Mouse (Mus musculus): ENCODE measurements around the gene Cep170. TPM values are rescaled to one million over a fixed set of nuclear protein-coding genes. Genes with fewer than 3 reads are reported as not detected.
A peak's percentile ranks its signal among the peaks of the same experiment; 100 is the strongest.
"Not testable (repeated sequence)": the region's sequence is repeated elsewhere in the genome, so short reads cannot be mapped to it uniquely, and the experiment has no call there.

The Cep170 gene
- total and polyA plus RNA-seq, 3 experiments, result 2.5 to 124 (median 75.9) TPM

GRCm38 (mm10) chr1:176847118-176847859 lies 33.4 kb upstream of the Cep170 start:
- Histone ChIP-seq H3K36me3 (replicated peaks) (peaks cover 56% of the 10 kb centered on the region), H3K4me1 (ENCODE audit: insufficient read depth, low read depth, low read length) (peaks cover 8% of the 10 kb centered on the region; the same call in 1 of the 2 replicates), H3K27me3 (ENCODE audit: insufficient read depth, low read length) (no peaks in the 10 kb centered on the region), H3K9me3 (replicated peaks) (no peaks in the 10 kb centered on the region), H3K4me3 (ENCODE audit: low read depth, low read length) (no peak overlapping the region)
- DNase-seq (ENCODE audit: low spot score) (no peak), ATAC-seq (ENCODE audit: extremely low read depth, insufficient number of reproducible peaks, low FRiP score, poor library complexity, severe bottlenecking) (no peak)
- TF ChIP-seq GATA1 (IDR thresholded peaks at IDR 0.05; ENCODE audit: borderline replicate concordance, low read length) (no peak), CTCF (IDR thresholded peaks at IDR 0.05; ENCODE audit: low read depth, low read length) (no peak), POLR2AphosphoS5 (IDR thresholded peaks at IDR 0.05; ENCODE audit: insufficient replicate concordance, low read depth, low read length) (no peak), TAL1 (conservative IDR thresholded peaks at IDR 0.05; ENCODE audit: low read depth, low read length) (no peak), GATA2 (IDR thresholded peaks at IDR 0.05; ENCODE audit: borderline replicate concordance, low read depth, low read length) (no peak)

DNA sequence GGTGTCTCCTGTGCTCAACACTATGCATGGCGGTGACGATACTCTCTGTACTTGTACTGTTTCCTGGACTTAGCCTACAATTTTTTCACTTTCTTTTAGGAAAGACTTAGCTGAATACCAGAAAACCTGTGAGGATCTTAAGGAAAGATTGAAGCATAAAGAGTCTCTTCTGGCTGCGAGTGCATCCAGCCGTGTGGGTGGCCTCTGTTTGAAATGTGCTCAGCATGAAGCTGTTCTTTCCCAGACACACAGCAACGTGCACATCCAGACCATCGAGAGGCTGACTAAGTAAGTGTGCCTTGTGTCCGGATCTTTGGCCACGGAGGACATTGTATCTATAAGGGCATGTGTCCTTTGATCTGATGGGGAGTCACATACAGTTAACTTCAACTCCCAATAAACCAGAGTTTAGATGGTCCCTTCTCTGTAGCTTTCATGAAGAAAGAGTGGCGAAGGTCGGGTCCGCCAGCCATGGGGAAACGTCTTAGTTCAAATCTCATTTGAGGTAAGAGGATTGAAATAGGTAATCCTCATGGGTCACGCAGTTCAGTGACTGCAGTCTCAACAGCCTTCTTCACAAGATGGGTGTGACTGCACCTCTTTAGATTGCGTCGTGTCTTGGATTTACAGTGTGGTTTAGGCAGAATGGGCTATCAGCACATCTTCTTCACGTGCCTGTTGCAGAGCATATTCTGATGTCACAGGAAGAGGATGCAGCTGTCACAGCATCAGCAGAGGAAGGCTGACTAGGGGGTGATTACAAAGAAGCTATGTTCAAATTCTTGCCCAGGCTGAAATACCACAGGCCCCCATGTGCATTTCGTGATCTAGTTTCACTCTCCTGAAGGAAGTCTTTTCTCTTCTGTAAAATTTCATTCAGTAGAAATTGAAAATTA lies 31.5 kb upstream of the Cep170 start:
- no peak for TF ChIP-seq POLR2AphosphoS5 (IDR thresholded peaks at IDR 0.05; ENCODE audit: insufficient replicate concordance, low read depth, low read length)
- no peak for TF ChIP-seq GATA2 (IDR thresholded peaks at IDR 0.05; ENCODE audit: borderline replicate concordance, low read depth, low read length)
- no peak for TF ChIP-seq GATA1 (IDR thresholded peaks at IDR 0.05; ENCODE audit: borderline replicate concordance, low read length)
- TF ChIP-seq CTCF (IDR thresholded peaks at IDR 0.05; ENCODE audit: low read depth, low read length), result no peak
- no peak for TF ChIP-seq TAL1 (conservative IDR thresholded peaks at IDR 0.05; ENCODE audit: low read depth, low read length)

GRCm38 (mm10) chr1:176836562-176836961 lies 22.7 kb upstream of the Cep170 start:
- not testable (repeated sequence) for H3K4me3 ChIP-seq (ENCODE audit: low read depth, low read length); DNase-seq (ENCODE audit: low spot score); H3K27me3 ChIP-seq (ENCODE audit: insufficient read depth, low read length); H3K9me3 ChIP-seq (replicated peaks)
- ATAC-seq (ENCODE audit: extremely low read depth, insufficient number of reproducible peaks, low FRiP score, poor library complexity, severe bottlenecking), result peak; percentile 48
- Histone ChIP-seq H3K36me3 (replicated peaks) (peaks cover 23% of the 10 kb centered on the region), H3K4me1 (ENCODE audit: insufficient read depth, low read depth, low read length) (peaks cover 24% of the 10 kb centered on the region)

More for the DNA sequence above, 31.5 kb upstream of the Cep170 start:
- peaks cover 8% of the 10 kb centered on the region; the same call in 1 of the 2 replicates for H3K4me1 ChIP-seq (ENCODE audit: insufficient read depth, low read depth, low read length)
- no peak for DNase-seq (ENCODE audit: low spot score)
- ATAC-seq (ENCODE audit: extremely low read depth, insufficient number of reproducible peaks, low FRiP score, poor library complexity, severe bottlenecking), result no peak
- H3K9me3 ChIP-seq (replicated peaks), result no peaks in the 10 kb centered on the region
- H3K27me3 ChIP-seq (ENCODE audit: insufficient read depth, low read length), result no peaks in the 10 kb centered on the region
- peaks cover 50% of the 10 kb centered on the region for H3K36me3 ChIP-seq (replicated peaks)
- H3K4me3 ChIP-seq (ENCODE audit: low read depth, low read length), result no peak overlapping the region

DNA sequence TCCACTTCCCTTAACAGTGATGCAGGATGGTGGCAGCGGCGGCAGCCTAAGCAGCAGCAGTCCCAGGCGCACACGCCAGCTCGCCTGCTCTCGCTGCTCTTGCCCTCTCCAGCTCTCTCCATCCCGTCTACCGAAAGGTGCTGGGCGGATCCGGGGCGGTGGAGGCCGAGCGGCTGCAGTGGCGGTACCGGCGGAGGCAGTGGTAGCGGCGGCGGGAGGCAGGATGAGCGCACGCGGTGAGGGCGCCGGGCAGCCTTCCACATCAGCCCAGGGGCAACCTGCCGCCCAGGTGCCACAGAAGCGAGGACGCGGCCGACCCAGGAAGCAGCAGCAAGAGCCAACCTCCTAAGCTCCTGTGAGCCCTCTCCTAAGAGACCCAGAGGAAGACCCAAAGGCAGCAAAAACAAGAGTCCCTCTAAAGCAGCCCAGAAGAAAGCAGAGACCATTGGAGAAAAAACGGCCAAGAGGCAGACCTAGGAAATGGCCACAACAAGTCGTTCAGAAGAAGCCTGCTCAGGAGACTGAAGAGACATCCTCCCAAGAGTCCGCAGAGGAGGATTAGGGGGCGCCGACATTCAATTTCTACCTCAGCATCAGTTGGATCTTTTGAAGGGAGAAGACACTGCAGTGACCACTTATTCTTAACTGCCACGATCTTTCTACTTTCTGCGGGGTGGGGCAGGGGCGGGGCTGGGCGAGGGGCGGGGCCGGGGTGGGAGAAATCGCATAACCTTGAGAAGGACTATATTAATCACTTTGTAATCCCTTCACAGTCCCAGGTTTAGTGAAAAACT lies 21.8 kb upstream of the Cep170 start:
- Histone ChIP-seq H3K27me3 (ENCODE audit: insufficient read depth, low read length) (no peaks in the 10 kb centered on the region), H3K4me1 (ENCODE audit: insufficient read depth, low read depth, low read length) (peaks cover 24% of the 10 kb centered on the region), H3K4me3 (ENCODE audit: low read depth, low read length) (peak overlapping the region; percentile 78), H3K36me3 (replicated peaks) (peaks cover 24% of the 10 kb centered on the region), H3K9me3 (replicated peaks) (no peaks in the 10 kb centered on the region)
- DNase-seq (ENCODE audit: low spot score) (no peak), ATAC-seq (ENCODE audit: extremely low read depth, insufficient number of reproducible peaks, low FRiP score, poor library complexity, severe bottlenecking) (peak; percentile 10)
- TF ChIP-seq TAL1 (conservative IDR thresholded peaks at IDR 0.05; ENCODE audit: low read depth, low read length) (no peak), GATA1 (IDR thresholded peaks at IDR 0.05; ENCODE audit: borderline replicate concordance, low read length) (no peak), GATA2 (IDR thresholded peaks at IDR 0.05; ENCODE audit: borderline replicate concordance, low read depth, low read length) (no peak), POLR2AphosphoS5 (IDR thresholded peaks at IDR 0.05; ENCODE audit: insufficient replicate concordance, low read depth, low read length) (no peak), CTCF (IDR thresholded peaks at IDR 0.05; ENCODE audit: low read depth, low read length) (no peak)

GRCm38 (mm10) chr1:176834880-176835279 lies 21.0 kb upstream of the Cep170 start:
- DNase-seq (ENCODE audit: low spot score) (no peak), ATAC-seq (ENCODE audit: extremely low read depth, insufficient number of reproducible peaks, low FRiP score, poor library complexity, severe bottlenecking) (peak; percentile 35)
- peak overlapping the region; percentile 78 for H3K4me3 ChIP-seq (ENCODE audit: low read depth, low read length)

More at GRCm38 (mm10) chr1:176834880-176835279, 21.0 kb upstream of the Cep170 start:
- H3K27me3 ChIP-seq (ENCODE audit: insufficient read depth, low read length), result no peaks in the 10 kb centered on the region
- H3K4me1 ChIP-seq (ENCODE audit: insufficient read depth, low read depth, low read length), result peaks cover 24% of the 10 kb centered on the region
- no peaks in the 10 kb centered on the region for H3K9me3 ChIP-seq (replicated peaks)
- peaks cover 23% of the 10 kb centered on the region for H3K36me3 ChIP-seq (replicated peaks)
- TF ChIP-seq TAL1 (conservative IDR thresholded peaks at IDR 0.05; ENCODE audit: low read depth, low read length) (no peak), CTCF (IDR thresholded peaks at IDR 0.05; ENCODE audit: low read depth, low read length) (no peak), GATA1 (IDR thresholded peaks at IDR 0.05; ENCODE audit: borderline replicate concordance, low read length) (no peak), POLR2AphosphoS5 (IDR thresholded peaks at IDR 0.05; ENCODE audit: insufficient replicate concordance, low read depth, low read length) (no peak), GATA2 (IDR thresholded peaks at IDR 0.05; ENCODE audit: borderline replicate concordance, low read depth, low read length) (no peak)
